Mouse (Mus musculus): ENCODE measurements around the gene Rps29.

DNA sequence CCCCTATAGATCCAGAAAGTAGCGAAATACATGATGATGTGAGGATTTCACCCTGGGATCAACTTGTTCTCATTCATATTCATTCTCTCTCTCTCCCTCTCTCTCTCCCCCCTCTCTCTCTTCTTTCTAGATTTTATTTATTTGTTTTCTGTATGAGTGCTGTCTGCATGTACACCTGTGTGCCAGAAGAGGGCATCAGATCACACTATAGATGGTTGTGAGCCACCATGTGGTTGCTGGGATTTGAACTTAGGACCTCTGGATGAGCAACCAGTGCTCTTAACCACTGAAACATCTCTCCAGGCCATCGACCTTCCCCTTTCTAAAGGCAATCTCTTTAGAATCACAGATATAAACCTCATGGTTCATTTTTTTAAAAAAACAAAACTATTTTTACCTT lies 49.5 kb upstream of the Rps29 start:
- TF ChIP-seq GATA1 (IDR thresholded peaks at IDR 0.05; ENCODE audit: low read length) (no peak), TAL1 (IDR thresholded peaks at IDR 0.05; ENCODE audit: low read length) (no peak)
